Mouse (Mus musculus) erythroblast, embryonic 14.5 days (primary cell): ENCODE results near the gene Hist2h3c1.
"Not testable (repeated sequence)": the region's sequence is repeated elsewhere in the genome, so short reads cannot be mapped to it uniquely, and the experiment has no call there.

Experiments used
- GATA1 ChIP-seq: IDR thresholded peaks from 2 replicates; pipeline ENCODE4 v1.6.1; 2012; ENCODE audit warnings: low read length, inconsistent platforms, mixed read lengths
- TAL1 ChIP-seq: IDR thresholded peaks from 3 replicates; pipeline ENCODE4 v1.6.1; 2012; ENCODE audit warnings: low read length, inconsistent platforms, mixed read lengths

GRCm38 (mm10) chr3:96287334-96287733 is 40.8 kb downstream of the Hist2h3c1 start:
- TF ChIP-seq GATA1, TAL1: not testable (repeated sequence)
